Mouse (Mus musculus) MEL (cell line): ENCODE measurements at regions not wholly inside any gene's neighbourhood (a gene's known extent, or its start where the extent isn't known, plus 50 kb on each side); places are given as distances from the start of the nearest gene placed in this dataset.

ENCODE experiments used
- BHLHE40 ChIP-seq: IDR thresholded peaks from 2 replicates; pipeline ENCODE4 v1.6.1; 2012; ENCODE audit warnings: low read depth, mild to moderate bottlenecking, inconsistent platforms, low read length, improper control_type of control experiment, borderline replicate concordance
- CTCF ChIP-seq, 3 experiments: IDR thresholded peaks in 2 of 3; conservative IDR thresholded peaks in 1 of 3; 2 replicates each; pipeline ENCODE4 v1.5.1; 2011 to 2012; ENCODE audit warnings: low read length in 3 of 3, low read depth in 2 of 3, mild to moderate bottlenecking in 2 of 3, improper control_type of control experiment in 1 of 3, inconsistent platforms in 1 of 3, mixed read lengths in 1 of 3, moderate library complexity in 1 of 3; ENCODE audit not compliant: control insufficient read depth in 1 of 3, insufficient read depth in 1 of 3, poor library complexity in 1 of 3, severe bottlenecking in 1 of 3
- EP300 ChIP-seq, 2 experiments: IDR thresholded peaks; 2 replicates each; pipeline ENCODE4 v1.6.1; 2011; ENCODE audit warnings: improper control_type of control experiment in 2 of 2, low read length in 2 of 2, low read depth in 1 of 2, mild to moderate bottlenecking in 1 of 2
- GABPA ChIP-seq: IDR thresholded peaks from 2 replicates; pipeline ENCODE4 v1.6.1; 2012; ENCODE audit warnings: low read depth, mild to moderate bottlenecking, inconsistent platforms, low read length, improper control_type of control experiment, moderate library complexity
- RAD21 ChIP-seq: IDR thresholded peaks from 2 replicates; pipeline ENCODE4 v1.6.1; 2011; ENCODE audit warnings: mild to moderate bottlenecking, low read depth, low read length, improper control_type of control experiment
- SIN3A ChIP-seq: IDR thresholded peaks from 2 replicates; pipeline ENCODE4 v1.6.1; 2012; ENCODE audit warnings: low read length, improper control_type of control experiment, inconsistent platforms
- SMC3 ChIP-seq: IDR thresholded peaks from 2 replicates; pipeline ENCODE4 v1.6.1; 2011; ENCODE audit warnings: low read depth, low read length, improper control_type of control experiment
- USF1 ChIP-seq: IDR thresholded peaks from 2 replicates; pipeline ENCODE4 v1.6.1; 2014; ENCODE audit warnings: low read depth, mild to moderate bottlenecking, inconsistent platforms, low read length, improper control_type of control experiment, moderate library complexity
- ZKSCAN1 ChIP-seq: IDR thresholded peaks from 2 replicates; pipeline ENCODE4 v1.6.1; 2012; ENCODE audit warnings: low read depth, mild to moderate bottlenecking, inconsistent platforms, low read length, improper control_type of control experiment, moderate library complexity

GRCm38 (mm10) chr16:74639805-74640204 lies 228.2 kb upstream of the Robo2 start:
- TF ChIP-seq CTCF (IDR thresholded peaks at IDR 0.05 in 2 of 3, conservative IDR thresholded peaks at IDR 0.05 in 1 of 3; ENCODE audit: control insufficient read depth in 1 of 3, insufficient read depth in 1 of 3, low read depth in 2 of 3, low read length in 3 of 3, poor library complexity in 1 of 3, severe bottlenecking in 1 of 3) (no peak), SIN3A (no peak), USF1 (no peak), BHLHE40 (no peak), ZKSCAN1 (no peak), SMC3 (no peak), EP300 (IDR thresholded peaks at IDR 0.05; ENCODE audit: low read depth in 1 of 2, low read length in 2 of 2) (no peak), GABPA (no peak), RAD21 (no peak)
